Mouse (Mus musculus): ENCODE measurements around the gene Fcgr1.
"Not testable (repeated sequence)": the region's sequence is repeated elsewhere in the genome, so short reads cannot be mapped to it uniquely, and the experiment has no call there.

Fcgr1 gene

DNA sequence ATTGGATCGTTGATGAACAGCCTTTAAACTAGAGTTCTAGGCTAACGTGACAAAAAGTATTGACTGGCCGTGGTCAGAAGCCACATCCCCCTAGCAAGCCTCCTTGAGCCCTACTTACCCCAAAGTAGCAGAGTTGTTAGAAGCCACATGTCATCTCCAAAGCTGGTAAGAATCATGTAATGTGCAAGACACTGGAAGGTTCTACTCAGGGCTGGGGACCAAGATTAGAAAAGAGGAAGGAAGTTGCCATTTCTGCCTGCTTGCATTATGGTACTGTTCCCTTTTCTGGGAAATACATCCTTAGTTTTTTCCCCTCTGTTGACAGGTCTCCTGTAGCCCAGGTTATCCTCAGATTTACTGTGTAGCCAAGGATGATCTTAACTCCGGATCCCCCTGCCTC, at the start of gene Fcgr1:
Fcgr1 (minus strand) TSS at position 183 of the 400 bp plus-strand sequence.
- no peak for DNase-seq (ENCODE audit: low read depth, low spot score)

DNA sequence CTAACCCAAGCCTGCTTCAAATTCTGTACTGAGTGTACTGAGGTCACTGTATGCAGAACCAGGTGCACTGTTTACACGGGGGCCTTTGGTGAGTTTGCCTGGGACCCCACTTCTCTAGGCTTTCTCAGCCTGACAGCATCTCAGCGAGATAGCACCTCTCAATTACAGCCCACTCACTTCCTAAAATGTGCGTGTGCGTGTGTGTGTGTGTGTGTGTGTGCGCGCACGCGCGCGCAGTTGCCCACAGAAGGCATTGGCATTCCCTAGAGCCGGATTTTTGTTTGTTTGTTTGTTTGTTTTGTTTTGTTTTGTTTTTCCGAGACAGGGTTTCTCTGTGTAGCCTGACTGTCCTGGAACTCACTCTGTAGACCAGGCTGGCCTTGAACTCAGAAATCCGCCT, 48.9 kb upstream of the Fcgr1 start:
- not testable (repeated sequence) for DNase-seq (ENCODE audit: low read depth, low spot score)

DNA sequence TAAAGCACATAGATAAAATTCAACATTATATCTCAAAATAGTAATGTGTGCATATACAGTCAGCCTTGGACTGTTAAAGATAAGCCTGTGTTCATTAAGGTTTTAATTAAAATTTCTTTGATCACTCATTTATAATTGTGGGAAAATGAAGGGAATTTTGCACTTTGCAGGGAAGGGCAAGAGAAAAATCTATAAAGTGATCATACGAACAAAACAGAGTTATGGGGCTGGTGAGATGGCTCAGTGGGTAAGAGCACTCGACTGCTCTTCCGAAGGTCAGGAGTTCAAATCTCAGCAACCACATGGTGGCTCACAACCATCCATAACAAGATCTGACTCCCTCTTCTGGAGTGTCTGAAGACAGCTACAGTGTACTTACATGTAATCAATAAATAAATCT, 48.3 kb upstream of the Fcgr1 start:
- not testable (repeated sequence) for DNase-seq (ENCODE audit: low read depth, low spot score)

DNA sequence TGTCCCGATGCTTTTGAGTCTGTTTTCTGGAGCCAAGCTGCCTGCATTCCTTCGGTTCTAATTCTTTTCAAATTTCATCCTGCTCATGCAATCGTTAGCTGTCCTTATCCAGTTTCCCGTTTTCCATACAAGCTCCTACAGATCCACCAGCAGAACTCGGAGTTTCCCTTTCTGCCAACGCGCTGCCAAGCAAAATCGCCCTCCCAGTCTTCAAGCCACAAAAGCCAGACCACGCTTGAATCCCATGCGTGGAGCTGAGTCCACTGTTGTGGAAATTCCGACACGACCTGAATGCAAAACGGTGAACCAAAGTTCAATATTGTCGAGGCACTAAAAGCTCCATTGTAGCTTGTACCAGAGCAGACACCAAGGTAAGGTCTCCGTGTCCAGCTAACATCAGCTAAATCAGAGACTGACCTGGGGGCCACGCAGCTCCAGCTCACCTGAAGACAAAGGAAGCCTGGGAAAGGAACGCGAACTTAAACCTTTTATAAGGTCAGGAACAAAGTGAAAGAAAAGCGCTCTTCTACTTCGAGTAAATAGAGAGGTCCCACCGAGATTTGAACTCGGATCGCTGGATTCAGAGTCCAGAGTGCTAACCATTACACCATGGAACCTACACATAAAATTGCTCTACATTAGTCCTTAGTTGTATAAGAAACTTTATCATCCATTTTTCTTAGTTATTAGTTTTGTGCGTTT, 47.0 kb upstream of the Fcgr1 start:
- no peak for DNase-seq (ENCODE audit: low read depth, low spot score)

DNA sequence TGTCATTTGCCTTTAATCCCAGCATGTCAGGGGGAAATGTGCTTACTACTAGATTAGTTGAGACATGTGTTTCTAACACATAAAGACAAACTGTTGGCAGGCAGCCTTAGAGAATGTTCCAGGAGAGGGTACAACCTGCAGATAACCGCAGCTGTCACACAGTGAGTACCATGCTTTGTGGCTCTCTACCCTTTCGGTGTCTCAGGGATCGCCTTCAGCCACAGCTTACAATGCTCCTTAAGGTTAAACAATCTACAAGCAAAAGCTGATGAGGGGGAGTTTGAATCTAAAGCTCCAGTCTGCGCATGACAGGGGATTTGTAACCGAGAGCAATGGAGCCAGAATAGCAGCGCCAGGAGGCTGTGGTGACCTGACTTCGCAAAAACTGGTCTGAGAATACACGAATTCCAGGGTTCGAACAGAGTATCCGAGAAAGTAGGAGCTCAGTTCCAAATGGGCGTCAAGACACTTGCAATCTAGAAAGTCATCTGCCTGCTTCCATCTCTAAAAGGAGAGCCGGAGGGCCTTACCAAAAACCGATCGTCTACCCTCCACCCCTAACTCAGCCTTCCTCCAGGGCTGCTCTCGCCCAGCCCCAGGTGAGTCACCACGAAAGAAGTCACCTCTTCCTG, 45.2 kb upstream of the Fcgr1 start:
- DNase-seq (ENCODE audit: low read depth, low spot score), result no peak

DNA sequence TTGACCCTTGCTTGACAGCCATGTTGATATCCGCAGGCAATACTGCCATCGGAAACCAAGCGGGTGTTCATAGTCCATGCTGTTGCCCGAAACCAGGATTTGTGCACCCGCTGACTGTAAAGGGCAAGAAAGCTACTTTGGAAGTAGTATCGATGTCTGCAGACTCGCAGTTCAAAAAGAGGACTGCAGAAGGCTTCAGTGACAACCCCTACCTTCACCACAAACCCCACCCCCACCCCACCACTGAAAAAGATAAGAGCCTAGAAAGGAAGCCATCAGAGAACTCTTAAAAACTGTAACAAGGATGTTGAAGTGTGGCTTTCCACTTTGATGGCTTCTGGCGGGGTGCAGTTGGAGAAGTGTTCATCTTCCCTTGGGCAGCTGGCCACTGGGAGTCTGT, 44.3 kb upstream of the Fcgr1 start:
- DNase-seq (ENCODE audit: low read depth, low spot score), result no peak

DNA sequence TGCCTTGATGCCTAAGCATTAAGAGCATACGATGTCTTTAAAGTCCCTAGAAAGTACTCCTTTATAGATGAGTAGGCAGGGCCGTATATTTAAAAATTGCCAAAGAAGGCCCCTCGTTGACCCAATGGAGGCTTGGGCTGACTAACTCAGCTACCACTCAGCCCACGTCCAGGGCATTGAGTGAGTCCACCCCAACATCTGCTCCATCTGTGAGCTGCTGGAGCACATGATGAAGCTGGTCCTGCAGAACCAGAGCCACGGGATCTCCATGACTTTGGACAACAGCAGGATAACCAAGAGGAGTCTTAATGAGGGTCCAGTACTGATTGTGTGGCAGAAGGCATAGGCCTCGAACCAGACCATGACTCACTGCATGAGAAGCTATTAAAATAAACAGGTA, 43.5 kb upstream of the Fcgr1 start:
- DNase-seq (ENCODE audit: low read depth, low spot score), result no peak

DNA sequence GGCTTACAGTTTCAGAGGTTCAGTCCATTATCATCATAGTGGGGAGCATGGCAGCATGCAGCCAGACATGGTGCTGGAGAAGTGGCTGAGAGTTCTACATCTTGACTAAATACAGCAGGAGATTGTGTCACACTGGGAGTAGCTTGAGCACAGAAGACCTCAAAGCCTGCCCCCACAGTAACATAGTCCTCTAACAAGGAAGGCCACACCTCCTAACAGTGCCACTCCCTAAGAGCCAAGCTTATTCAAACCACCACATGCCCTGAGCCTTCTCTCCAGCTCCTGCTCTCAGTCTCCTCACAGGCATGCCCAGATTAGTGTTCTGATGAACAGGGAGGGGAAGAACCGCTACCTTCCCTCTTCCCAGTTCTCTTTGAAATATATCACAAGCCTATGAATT, 42.9 kb upstream of the Fcgr1 start:
- no peak for DNase-seq (ENCODE audit: low read depth, low spot score)

DNA sequence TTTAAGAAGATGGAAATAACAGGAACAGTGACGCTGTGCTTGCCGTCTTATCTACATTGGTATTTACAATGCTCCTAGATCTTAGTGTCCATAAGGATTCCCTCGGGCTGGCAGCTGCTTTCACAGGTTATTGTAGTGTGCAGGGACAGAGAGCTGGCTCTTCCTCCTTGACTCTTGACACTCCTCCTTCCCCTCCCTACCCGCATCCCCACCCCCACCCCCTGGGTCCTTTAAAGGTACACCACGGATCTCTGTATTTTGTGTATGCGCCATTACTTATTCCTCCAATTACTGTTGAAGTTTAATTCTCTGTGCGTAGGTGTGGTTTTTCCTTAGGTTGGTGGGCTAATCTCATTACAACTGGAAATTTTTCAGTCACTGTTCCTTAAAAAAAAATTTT, 41.8 kb upstream of the Fcgr1 start:
- DNase-seq (ENCODE audit: low read depth, low spot score), result no peak

DNA sequence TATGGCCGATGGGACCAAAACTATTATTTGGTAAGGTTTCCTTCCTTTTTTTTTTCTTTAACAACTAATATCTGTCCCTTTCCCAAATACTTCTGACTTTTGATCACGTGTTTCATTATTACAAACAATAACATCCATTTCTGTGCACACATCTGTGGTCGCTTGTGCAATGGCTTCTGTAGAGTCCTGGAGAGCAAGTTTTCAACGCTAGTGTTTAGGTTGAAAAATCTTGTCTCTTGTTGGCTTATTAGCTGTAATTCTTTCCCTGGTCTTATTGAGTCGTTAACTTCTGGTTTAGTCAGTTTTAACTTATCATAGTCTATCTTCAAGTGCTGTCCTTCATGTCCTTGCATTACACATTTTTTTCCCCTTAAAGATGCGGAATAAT, 41.4 kb upstream of the Fcgr1 start:
- no peak for DNase-seq (ENCODE audit: low read depth, low spot score)

DNA sequence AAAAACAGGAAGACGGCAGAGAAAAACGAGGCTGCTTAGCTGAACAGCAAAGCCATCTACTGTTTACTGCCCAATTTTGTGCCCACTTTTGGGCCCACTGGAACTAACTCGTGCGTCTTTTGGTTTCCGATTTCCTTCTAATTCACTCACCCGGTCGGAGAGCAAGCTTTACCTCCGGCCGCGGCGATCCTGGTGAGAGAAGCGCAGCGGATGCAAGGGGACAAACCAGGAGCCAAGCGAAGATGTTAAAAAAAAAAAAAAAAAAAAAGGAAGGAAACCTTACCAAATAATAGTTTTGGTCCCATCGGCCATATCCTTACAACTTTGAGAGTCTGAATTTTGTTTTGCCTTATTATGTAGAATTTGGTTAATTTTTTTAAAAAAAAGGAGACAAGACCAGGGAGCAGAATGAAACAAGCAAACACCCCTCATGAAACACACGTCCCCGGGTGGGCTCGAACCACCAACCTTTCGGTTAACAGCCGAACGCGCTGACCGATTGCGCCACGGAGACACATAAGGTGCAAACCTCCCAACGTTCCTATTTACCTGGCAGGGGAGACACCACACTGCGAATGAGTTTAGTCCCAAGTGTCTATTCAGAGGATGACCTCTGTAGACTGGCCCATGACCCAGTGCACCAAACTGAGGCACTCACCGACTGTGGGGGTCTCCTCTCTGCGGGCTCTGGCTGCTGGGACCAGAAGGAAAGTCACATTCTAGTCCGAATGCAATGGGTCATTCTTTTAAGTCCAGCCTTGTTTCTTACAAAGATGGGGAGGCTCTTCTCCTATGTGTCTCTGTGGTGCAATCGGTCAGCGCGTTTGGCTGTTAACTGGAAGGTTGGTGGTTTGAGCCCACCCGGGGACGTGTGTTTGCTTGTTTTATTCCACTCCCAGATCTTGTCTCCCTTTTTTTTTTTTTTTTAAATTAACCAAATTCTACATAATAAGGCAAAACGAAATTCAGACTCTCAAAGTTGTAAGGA, 40.7 kb upstream of the Fcgr1 start:
- DNase-seq (ENCODE audit: low read depth, low spot score), result no peak

DNA sequence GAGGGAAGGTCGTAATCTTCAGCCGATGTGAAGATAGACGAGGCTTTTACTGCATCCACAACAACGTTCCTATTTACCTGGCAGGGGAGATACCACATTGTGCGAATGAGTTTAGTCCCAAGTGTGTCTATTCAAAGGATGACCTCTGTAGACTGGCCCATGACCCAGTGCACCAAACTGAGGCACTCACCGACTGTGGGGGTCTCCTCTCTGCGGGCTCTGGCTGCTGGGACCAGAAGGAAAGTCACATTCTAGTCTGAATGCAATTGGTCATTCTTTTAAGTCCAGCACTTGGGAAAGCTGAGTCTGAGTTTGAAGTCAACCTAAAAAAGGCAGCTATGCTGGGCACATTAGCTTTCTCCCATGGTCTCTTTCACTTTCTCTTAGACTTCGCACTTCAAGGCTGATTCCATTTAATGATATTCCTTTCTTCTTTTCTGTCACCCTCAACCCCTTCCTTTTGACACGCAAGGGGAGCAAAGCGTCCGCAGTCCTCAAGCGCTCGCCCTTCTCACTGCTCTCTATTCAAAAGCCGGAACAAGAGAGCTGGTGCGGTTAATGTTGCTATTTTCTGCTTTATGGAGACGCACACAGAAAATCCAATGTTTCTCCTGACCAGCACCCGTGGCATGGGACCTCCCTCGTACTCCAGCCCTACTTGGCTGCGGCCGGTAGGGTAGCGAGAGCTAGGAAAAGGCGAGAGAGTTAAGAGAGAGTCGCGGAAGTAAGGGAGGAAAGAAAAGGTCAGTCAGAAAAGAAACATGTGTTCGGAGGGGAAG, 39.8 kb upstream of the Fcgr1 start:
- DNase-seq (ENCODE audit: low read depth, low spot score), result no peak

DNA sequence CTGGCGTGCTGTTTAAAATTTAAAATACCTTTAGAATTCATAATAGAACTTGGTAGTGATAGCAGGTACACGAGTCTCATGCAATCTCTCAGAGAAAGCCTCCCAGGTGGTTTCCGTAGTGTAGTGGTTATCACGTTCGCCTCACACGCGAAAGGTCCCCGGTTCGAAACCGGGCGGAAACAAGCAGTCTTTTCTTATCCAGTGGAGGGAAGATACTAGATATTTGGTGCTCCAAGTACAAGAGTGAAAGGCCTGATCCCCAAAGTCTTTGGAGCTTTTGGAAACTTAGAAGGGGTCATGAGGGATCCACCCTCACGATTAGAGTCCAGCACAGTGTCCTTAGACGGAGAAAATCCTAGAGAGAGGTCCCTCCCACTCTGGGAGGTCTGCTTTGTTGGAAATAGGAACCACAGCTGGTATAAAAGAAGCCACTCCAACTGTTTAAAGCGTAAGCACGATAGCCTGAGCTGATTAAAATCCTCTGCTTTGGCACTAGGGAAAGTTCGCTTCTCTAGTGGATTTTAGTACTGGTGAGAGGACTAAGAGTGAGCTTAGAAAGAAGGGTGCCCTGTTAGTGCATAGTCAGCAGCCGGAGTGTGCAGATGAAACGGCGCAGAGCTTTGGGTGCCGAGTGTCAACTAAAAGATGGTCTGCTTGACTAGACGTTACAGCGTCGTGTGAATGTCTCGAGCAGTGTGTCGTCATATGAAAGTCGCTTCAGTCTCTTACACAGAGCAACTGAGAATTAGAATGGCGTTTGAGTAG, 39.0 kb upstream of the Fcgr1 start:
- DNase-seq (ENCODE audit: low read depth, low spot score), result no peak

DNA sequence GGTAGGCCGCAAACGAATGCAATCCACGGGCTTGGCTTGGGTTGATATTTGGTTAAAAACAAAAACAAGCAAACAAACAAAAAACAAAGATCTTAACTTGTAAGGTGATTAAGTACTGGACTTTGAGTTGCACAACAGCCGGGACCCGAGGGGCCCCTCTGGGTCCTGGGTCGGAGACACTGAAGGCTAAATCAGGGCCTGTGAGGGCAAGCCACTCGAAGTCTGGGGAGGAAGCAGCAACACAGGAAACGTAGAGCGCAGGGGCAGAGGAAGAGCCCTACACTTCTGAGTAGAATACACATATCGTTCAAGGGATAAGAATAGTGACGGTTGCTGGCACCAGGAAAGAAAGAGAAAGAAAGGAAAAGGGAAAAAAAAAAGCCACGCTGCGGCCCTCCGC, 38.2 kb upstream of the Fcgr1 start:
- DNase-seq (ENCODE audit: low read depth, low spot score), result no peak

DNA sequence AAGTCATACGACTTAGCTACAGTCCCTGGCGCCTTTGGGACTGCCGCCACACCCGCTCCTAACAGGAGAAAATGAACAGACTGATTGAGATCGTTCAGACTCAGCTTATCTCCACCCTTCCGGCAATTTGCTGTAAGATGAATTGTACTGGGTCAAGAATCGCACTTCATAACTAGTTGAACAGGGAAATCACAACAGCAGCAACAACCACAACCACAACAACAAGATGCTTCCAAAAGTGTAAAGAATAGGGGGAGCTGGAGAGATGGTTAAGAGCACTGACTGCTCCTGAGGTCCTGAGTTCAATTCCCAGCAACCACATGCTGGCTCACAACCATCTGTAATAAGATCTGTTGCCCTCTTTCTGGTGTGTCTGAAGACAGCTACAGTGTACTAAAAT, 37.7 kb upstream of the Fcgr1 start:
- DNase-seq (ENCODE audit: low read depth, low spot score), result no peak

DNA sequence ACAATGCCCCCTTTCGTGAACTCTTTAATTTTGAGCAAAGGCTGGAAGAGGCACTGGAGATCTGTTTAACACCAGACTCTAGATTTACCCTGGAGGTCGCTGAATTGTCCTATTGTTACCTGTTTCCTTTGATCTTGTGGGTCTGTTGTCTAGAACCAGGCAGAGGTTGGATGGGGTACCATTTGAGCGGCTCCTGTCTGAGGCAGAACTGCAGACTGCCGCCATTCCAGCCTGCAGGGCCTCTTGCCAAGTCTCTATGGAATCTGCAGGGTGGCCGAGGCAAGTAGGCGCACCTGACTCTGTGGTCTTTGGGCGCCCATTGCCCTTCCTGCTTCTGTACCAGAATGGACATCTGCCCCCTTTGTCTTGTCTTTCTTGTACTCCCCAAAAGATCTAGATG, 36.8 kb upstream of the Fcgr1 start:
- DNase-seq (ENCODE audit: low read depth, low spot score), result no peak

DNA sequence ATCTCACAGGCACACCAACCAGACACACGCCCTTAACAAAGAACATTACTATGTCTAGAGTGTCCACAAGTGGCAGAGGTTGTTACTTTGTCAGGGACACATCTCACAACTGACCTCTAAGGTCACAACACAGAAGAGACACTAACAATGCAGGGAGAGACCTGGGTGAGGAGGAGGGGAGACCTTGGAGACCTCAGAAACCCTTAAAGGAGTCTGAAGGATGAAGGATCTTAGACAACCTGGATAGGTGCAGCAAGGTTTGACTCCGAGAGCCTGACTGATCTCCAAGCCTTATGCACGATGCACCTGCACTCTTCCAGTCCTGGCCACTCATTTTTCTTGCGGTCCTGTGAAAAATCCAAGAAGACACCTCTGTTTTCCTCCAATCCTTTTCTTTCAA, 36.4 kb upstream of the Fcgr1 start:
- no peak for DNase-seq (ENCODE audit: low read depth, low spot score)

DNA sequence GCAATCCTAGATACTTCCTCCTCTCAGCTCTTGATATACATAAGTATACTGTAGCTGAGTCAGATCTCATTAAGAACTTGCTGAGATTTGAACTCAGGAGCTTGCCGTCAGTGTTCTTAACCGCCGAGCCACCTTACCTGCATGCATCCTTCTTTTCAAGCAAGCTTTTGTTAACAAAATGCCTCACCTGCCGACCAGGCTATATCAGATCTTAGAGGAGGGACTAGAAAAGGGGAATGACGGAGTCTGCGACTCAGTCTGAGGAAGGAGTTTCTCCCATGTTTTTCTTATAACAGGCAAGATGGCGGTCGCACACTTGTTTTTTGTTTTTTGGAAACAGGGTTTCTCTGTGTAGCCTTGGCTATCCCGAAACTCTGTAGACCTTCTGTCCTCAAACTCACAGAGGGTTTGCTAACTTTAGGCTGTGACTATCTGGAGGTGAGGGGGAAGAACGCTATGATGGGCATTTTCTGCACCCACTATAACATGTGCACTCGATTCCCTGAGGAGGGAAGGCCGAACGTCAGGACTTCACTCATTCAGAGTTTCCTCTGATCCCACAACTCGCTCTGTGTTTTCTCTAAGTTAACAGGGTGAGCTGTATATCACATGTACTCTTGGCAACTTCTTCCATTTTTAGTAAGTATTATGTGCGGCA, 35.1 kb upstream of the Fcgr1 start:
- no peak for DNase-seq (ENCODE audit: low read depth, low spot score)

DNA sequence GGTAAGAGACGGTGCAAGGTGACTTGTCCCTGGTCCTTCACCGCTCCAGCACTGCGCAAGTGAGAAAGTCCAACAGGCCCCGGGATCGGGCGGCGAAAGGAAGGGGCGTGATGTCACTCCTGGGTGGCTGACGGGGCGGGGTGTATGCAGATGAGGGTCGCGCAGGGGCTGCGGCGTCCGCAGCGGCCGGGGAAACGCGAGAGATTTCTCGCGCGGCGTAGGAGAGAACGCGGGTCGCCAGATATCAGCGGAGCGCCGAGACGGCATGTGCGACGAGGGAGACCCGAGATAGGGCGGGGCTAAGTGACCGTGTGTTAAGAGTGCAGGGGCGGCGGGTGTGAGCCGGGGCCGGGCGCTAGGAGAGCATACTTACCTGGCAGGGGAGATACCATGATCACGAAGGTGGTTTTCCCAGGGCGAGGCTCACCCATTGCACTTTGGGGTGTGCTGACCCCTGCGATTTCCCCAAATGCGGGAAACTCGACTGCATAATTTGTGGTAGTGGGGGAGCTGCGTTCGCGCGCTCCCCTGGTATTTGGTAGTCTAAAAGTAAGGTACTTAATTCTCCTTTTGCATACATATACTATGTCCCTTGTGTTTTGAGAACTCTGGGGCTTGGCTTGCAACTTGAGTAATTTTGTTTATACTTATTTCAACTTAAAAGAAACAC, 34.4 kb upstream of the Fcgr1 start:
- DNase-seq (ENCODE audit: low read depth, low spot score), result not testable (repeated sequence)

DNA sequence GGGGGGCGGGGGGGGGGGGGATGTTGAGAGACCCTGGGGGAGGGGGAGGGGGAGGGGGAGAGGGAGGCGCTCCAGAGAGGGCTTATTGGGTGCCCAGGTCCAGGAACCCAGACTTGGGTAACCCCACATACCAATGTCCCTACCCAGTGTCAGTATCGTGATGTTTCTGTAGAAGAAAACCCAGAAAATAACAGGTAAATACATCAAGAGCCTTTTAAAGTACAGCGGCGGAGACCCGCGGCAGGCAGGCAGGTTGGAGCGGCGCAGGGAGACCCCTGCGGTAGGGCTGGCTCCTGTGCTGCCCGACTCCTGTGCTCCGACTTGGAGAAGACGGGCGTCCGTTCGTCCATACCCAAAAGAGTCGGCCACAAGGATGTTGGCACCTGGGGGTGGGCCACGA, 33.9 kb upstream of the Fcgr1 start:
- no peak for DNase-seq (ENCODE audit: low read depth, low spot score)
